Mouse (Mus musculus): Measurements from ENCODE around the gene Col4a3bp. TPM values are rescaled to one million over a fixed set of nuclear protein-coding genes. Genes with fewer than 3 reads are reported as not detected.

Col4a3bp gene
- 36.9 and 58.0 TPM in 2 replicates for total RNA-seq (2014; fragmentation: Nextera tagmentation)
- total RNA-seq (2017): 40.0 and 57.5 TPM in 2 replicates
- polyA plus RNA-seq (2012): 13.6 and 18.0 TPM in 2 replicates

- Histone ChIP-seq H3K4me3 (ENCODE audit: low read depth, low read length) (peak within 1 kb of the TSS; percentile 97), H3K27me3 (ENCODE audit: insufficient read depth, low read length) (no peaks in the 10 kb centered on the region), H3K36me3 (replicated peaks) (peaks cover 6% of the 10 kb centered on the region), H3K9me3 (replicated peaks) (no peaks in the 10 kb centered on the region), H3K4me1 (ENCODE audit: insufficient read depth, low read depth, low read length) (peaks cover 29% of the 10 kb centered on the region)
- peak; percentile 96 for ATAC-seq (ENCODE audit: extremely low read depth, insufficient number of reproducible peaks, low FRiP score, poor library complexity, severe bottlenecking)
- peak; percentile 97 for DNase-seq (ENCODE audit: low spot score)
- TF ChIP-seq TAL1 (conservative IDR thresholded peaks at IDR 0.05; ENCODE audit: low read depth, low read length): no peak
- TF ChIP-seq GATA1 (IDR thresholded peaks at IDR 0.05; ENCODE audit: borderline replicate concordance, low read length): no peak
- no peak for TF ChIP-seq POLR2AphosphoS5 (IDR thresholded peaks at IDR 0.05; ENCODE audit: insufficient replicate concordance, low read depth, low read length)
- no peak for TF ChIP-seq CTCF (IDR thresholded peaks at IDR 0.05; ENCODE audit: low read depth, low read length)
- TF ChIP-seq GATA2 (IDR thresholded peaks at IDR 0.05; ENCODE audit: borderline replicate concordance, low read depth, low read length): no peak
Observed at GRCm38 (mm10) chr13:96542081-96542889, at the start of gene Col4a3bp, which contains the start of gene Polk. Gene Col4a3bp (plus strand): TSS chr13:96542618. Gene Polk (minus strand): TSS chr13:96542579.

- peaks cover 56% of the 10 kb centered on the region for H3K36me3 ChIP-seq (replicated peaks)
Observed at GRCm38 (mm10) chr13:96496630-96497029, 45.8 kb upstream of the Col4a3bp start.

GRCm38 (mm10) chr13:96499891-96500290 lies 42.5 kb upstream of the Col4a3bp start:
- Histone ChIP-seq H3K36me3 (replicated peaks) (peaks cover 54% of the 10 kb centered on the region), H3K4me1 (ENCODE audit: insufficient read depth, low read depth, low read length) (no peaks in the 10 kb centered on the region), H3K4me3 (ENCODE audit: low read depth, low read length) (no peak overlapping the region), H3K9me3 (replicated peaks) (no peaks in the 10 kb centered on the region), H3K27me3 (ENCODE audit: insufficient read depth, low read length) (no peaks in the 10 kb centered on the region)
- DNase-seq (ENCODE audit: low spot score): no peak
- ATAC-seq (ENCODE audit: extremely low read depth, insufficient number of reproducible peaks, low FRiP score, poor library complexity, severe bottlenecking): no peak
- TF ChIP-seq GATA2 (IDR thresholded peaks at IDR 0.05; ENCODE audit: borderline replicate concordance, low read depth, low read length) (no peak), POLR2AphosphoS5 (IDR thresholded peaks at IDR 0.05; ENCODE audit: insufficient replicate concordance, low read depth, low read length) (no peak), TAL1 (conservative IDR thresholded peaks at IDR 0.05; ENCODE audit: low read depth, low read length) (no peak), CTCF (IDR thresholded peaks at IDR 0.05; ENCODE audit: low read depth, low read length) (no peak), GATA1 (IDR thresholded peaks at IDR 0.05; ENCODE audit: borderline replicate concordance, low read length) (no peak)

More at GRCm38 (mm10) chr13:96496630-96497029, 45.8 kb upstream of the Col4a3bp start:
- Histone ChIP-seq H3K4me1 (ENCODE audit: insufficient read depth, low read depth, low read length) (no peaks in the 10 kb centered on the region), H3K27me3 (ENCODE audit: insufficient read depth, low read length) (no peaks in the 10 kb centered on the region), H3K9me3 (replicated peaks) (no peaks in the 10 kb centered on the region), H3K4me3 (ENCODE audit: low read depth, low read length) (no peak overlapping the region)
- ATAC-seq (ENCODE audit: extremely low read depth, insufficient number of reproducible peaks, low FRiP score, poor library complexity, severe bottlenecking): no peak
- DNase-seq (ENCODE audit: low spot score): no peak
- no peak for TF ChIP-seq GATA1 (IDR thresholded peaks at IDR 0.05; ENCODE audit: borderline replicate concordance, low read length)
- no peak for TF ChIP-seq POLR2AphosphoS5 (IDR thresholded peaks at IDR 0.05; ENCODE audit: insufficient replicate concordance, low read depth, low read length)
- no peak for TF ChIP-seq GATA2 (IDR thresholded peaks at IDR 0.05; ENCODE audit: borderline replicate concordance, low read depth, low read length)
- TF ChIP-seq CTCF (IDR thresholded peaks at IDR 0.05; ENCODE audit: low read depth, low read length): no peak
- no peak for TF ChIP-seq TAL1 (conservative IDR thresholded peaks at IDR 0.05; ENCODE audit: low read depth, low read length)

GRCm38 (mm10) chr13:96505661-96506060 lies 36.8 kb upstream of the Col4a3bp start:
- Histone ChIP-seq H3K36me3 (replicated peaks) (peaks cover 57% of the 10 kb centered on the region), H3K27me3 (ENCODE audit: insufficient read depth, low read length) (no peaks in the 10 kb centered on the region), H3K9me3 (replicated peaks) (no peaks in the 10 kb centered on the region), H3K4me3 (ENCODE audit: low read depth, low read length) (no peak overlapping the region), H3K4me1 (ENCODE audit: insufficient read depth, low read depth, low read length) (peaks cover 7% of the 10 kb centered on the region; the same call in 1 of the 2 replicates)
- ATAC-seq (ENCODE audit: extremely low read depth, insufficient number of reproducible peaks, low FRiP score, poor library complexity, severe bottlenecking): no peak
- no peak for DNase-seq (ENCODE audit: low spot score)
- TF ChIP-seq CTCF (IDR thresholded peaks at IDR 0.05; ENCODE audit: low read depth, low read length) (no peak), GATA1 (IDR thresholded peaks at IDR 0.05; ENCODE audit: borderline replicate concordance, low read length) (no peak), TAL1 (conservative IDR thresholded peaks at IDR 0.05; ENCODE audit: low read depth, low read length) (no peak), POLR2AphosphoS5 (IDR thresholded peaks at IDR 0.05; ENCODE audit: insufficient replicate concordance, low read depth, low read length) (no peak), GATA2 (IDR thresholded peaks at IDR 0.05; ENCODE audit: borderline replicate concordance, low read depth, low read length) (no peak)

GRCm38 (mm10) chr13:96506313-96506712 lies 36.1 kb upstream of the Col4a3bp start:
- peaks cover 57% of the 10 kb centered on the region for H3K36me3 ChIP-seq (replicated peaks)
- TF ChIP-seq GATA1 (IDR thresholded peaks at IDR 0.05; ENCODE audit: borderline replicate concordance, low read length) (no peak), POLR2AphosphoS5 (IDR thresholded peaks at IDR 0.05; ENCODE audit: insufficient replicate concordance, low read depth, low read length) (no peak), TAL1 (conservative IDR thresholded peaks at IDR 0.05; ENCODE audit: low read depth, low read length) (no peak)
- DNase-seq (ENCODE audit: low spot score) (no peak), ATAC-seq (ENCODE audit: extremely low read depth, insufficient number of reproducible peaks, low FRiP score, poor library complexity, severe bottlenecking) (no peak)
- H3K4me1 ChIP-seq (ENCODE audit: insufficient read depth, low read depth, low read length): peaks cover 13% of the 10 kb centered on the region; the same call in 1 of the 2 replicates
- no peaks in the 10 kb centered on the region for H3K27me3 ChIP-seq (ENCODE audit: insufficient read depth, low read length)
- no peak overlapping the region for H3K4me3 ChIP-seq (ENCODE audit: low read depth, low read length)
- no peaks in the 10 kb centered on the region for H3K9me3 ChIP-seq (replicated peaks)

- ATAC-seq (ENCODE audit: extremely low read depth, insufficient number of reproducible peaks, low FRiP score, poor library complexity, severe bottlenecking): no peak
- Histone ChIP-seq H3K4me3 (ENCODE audit: low read depth, low read length) (no peak overlapping the region), H3K4me1 (ENCODE audit: insufficient read depth, low read depth, low read length) (peaks cover 22% of the 10 kb centered on the region), H3K36me3 (replicated peaks) (peaks cover 57% of the 10 kb centered on the region), H3K27me3 (ENCODE audit: insufficient read depth, low read length) (no peaks in the 10 kb centered on the region), H3K9me3 (replicated peaks) (no peaks in the 10 kb centered on the region)
- no peak for DNase-seq (ENCODE audit: low spot score)
- TF ChIP-seq GATA2 (IDR thresholded peaks at IDR 0.05; ENCODE audit: borderline replicate concordance, low read depth, low read length) (no peak), CTCF (IDR thresholded peaks at IDR 0.05; ENCODE audit: low read depth, low read length) (no peak), POLR2AphosphoS5 (IDR thresholded peaks at IDR 0.05; ENCODE audit: insufficient replicate concordance, low read depth, low read length) (no peak), TAL1 (conservative IDR thresholded peaks at IDR 0.05; ENCODE audit: low read depth, low read length) (no peak), GATA1 (IDR thresholded peaks at IDR 0.05; ENCODE audit: borderline replicate concordance, low read length) (no peak)
Observed at GRCm38 (mm10) chr13:96507541-96507940, 34.9 kb upstream of the Col4a3bp start.
